Mouse (Mus musculus) embryo, embryonic 11.5 days (tissue): ENCODE data around the gene Riok2.
A peak's percentile ranks its signal among the peaks of the same experiment; 100 is the strongest.

ENCODE experiments used
- DNase-seq: peaks from one replicate; pipeline ENCODE4 v3.0.0-alpha.2; 2012; ENCODE audit warnings: low read depth, low spot score

Gene Riok2

GRCm38 (mm10) chr17:17408137-17408536 lies 34.0 kb downstream of the Riok2 start:
- DNase-seq = no peak

- DNase-seq = no peak
These were observed 34.8 kb downstream of the Riok2 start for GRCm38 (mm10) chr17:17408720-17409478.

- DNase-seq = no peak
These were observed 35.5 kb downstream of the Riok2 start for GRCm38 (mm10) chr17:17409601-17410000.

GRCm38 (mm10) chr17:17411443-17411842 lies 37.3 kb downstream of the Riok2 start:
- no peak for DNase-seq

- no peak for DNase-seq
These were observed 38.1 kb downstream of the Riok2 start for GRCm38 (mm10) chr17:17412176-17412575.

DNA sequence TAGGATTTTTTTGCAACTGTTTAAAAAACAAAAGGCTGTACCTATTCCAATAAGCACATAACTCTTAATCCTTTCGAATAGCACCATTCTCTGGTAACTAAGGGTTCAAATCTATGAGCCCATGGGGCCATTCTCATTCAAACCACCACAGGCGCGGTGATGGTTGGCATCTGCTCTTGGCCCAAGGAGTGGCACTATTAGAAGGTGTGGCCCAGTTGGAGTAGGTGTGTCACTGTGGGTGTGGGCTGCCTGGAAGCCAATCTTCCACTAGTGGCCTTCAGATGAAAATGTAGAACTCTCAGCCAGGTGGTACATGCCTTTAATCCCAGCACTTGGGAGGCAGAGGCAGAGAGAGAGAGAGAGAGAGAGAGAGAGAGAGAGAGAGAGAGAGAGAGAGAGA lies 40.1 kb downstream of the Riok2 start:
- DNase-seq = no peak

GRCm38 (mm10) chr17:17424609-17425307 lies 50.6 kb downstream of the Riok2 start:
- DNase-seq = no peak

- DNase-seq = no peak
These were observed 51.3 kb downstream of the Riok2 start for GRCm38 (mm10) chr17:17425308-17425813.

- no peak for DNase-seq
These were observed 51.8 kb downstream of the Riok2 start for GRCm38 (mm10) chr17:17425906-17426305.

DNA sequence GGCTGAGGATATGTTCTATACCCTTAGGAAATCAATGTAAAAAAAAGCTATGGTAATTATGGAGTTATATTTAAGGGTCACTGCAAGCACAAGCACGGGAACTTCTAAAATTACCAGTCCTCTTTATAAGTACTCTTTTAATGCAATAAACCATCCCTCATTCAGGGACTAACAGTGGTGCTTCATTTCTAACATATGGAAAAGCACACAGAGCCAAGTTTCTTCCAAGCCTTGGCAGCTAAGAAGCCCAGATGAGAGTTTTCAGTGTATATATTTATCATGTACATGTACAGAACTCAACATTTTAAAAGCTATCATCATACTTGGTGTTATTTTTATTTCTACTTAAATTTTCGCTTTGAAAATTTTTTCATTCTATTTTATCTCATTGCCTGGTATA lies 54.8 kb downstream of the Riok2 start:
- DNase-seq = no peak

DNA sequence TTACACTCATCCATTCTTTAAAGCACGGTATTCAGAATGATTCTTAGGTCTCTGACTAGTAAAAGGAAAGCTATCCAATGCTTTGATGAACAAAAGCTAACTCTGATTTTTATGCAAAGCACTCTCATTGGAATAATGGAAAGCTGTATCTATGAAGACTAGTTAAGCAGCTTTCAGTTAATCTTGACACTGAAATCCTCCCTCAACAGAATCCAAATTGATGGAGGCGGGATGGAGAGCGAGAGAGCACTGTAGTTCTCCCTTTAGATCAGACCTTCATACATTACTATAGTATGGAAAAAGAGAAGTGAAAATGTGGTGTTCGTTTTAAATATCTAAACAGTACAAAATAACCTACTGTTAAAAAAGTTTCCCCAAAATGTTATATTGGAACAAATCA lies 59.6 kb downstream of the Riok2 start:
- no peak for DNase-seq

DNA sequence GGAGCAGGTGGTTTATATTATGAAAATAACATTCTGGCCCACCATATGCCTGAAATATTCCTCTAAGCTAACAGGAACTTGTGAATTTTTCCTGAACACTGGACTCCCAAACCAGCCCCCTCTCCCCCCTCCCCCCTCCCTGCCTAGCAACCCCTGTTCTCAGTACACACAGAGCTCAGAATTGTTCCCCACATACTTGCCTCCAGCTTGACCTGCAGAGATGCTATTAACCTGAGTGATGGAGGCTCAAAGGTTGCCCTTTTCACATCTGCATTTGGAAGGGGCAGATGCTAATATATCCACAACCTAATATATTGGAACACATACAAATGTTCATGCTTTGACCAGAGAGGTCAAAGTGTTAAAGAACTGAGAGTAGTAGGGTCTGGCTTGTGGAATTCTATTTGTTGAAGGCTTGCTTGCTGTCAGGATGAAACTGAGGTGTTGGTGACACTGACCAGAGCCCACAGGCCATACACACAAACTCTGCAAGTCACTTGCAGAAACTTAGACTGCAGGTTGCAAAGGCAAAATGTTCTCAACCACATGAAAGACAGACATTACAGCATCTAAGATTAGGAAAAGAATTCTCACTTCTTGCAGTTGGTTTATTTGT lies 64.6 kb downstream of the Riok2 start:
- DNase-seq = peak; percentile 41

DNA sequence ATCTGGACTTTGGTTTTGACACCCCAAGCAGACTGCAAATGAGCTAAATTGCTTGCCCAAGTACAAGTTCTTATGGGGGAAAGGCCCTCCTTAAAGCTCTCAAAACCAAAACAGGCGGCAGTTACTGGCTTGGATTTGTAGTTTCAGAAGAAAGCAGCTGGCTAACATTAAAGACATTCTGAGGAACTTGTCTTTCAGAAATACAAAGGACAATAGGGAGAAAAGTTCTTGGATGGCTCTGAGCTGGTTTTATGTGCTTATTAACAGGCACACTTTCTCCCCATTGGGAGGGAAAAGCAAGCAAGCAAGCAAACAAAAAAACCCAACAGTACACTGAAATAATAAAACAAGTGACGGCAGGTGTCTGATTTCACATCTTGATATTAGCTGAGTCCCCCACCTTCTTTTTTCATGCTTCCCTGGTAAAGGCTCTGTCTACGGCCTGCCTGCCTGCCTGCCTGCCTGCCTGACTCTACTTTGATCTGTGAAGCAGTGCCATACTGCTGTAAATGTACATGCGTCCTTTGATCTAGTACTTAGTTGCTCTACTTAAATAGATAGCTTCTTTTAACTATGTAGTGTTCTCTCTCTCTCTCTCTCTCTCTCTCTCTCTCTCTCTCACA lies 67.9 kb downstream of the Riok2 start:
- no peak for DNase-seq

DNA sequence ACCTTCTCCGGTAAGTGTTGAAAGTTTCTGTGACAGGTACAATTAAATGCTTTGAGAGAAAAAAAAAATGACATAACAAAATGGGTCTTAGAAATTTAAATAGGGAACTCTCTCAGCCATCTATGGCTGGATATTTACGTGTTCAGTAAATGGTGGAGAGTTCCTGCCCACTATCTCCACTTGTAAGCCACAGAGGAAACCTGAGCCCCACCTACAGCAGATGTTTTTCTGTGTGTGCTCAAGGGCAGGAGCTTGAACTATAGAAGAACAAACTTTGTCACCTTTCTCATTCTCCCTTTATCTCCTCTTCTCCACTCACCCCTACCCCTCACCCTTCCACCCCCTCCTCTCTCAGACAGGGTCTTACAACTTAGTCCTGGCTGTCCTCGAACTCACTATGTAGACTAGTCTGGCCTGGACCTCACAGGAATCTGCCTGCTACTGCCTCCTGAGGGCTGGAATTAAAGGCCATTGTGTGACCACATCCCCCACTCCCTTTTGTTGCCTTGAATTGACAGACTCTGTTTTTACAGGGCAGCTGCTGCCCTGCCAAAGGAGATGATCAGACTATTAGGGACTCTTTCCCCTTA lies 70.3 kb downstream of the Riok2 start:
- DNase-seq = no peak
